Comparison of ENCODE assay signal across 8 mouse cellular contexts in the genomic region with DNA sequence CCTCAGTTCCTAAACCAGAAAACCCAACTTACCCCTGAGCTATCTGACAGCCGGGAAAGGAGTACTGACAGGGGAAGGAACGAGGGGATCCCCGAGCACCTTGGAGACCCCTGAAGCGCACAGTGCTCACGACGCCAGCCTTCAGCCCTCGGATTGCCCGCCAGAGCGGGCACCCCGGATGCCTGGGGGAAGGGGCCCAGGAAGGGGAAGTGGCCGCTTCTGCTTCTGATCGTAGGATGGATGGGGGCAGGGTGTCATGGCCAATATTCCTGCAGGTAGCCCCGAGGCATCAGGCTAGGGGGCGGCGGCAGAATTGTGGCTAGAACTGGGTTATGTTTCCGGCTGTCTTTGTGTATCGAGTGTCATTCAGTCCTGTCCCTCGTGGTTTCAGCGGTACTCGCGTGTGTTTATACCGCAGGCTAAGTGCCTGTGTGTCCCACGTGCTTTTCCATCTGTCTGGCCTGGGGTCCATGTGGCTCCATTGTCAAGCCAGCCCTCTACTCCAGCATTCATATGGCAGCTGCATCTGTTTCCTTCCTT. TPM values are rescaled to one million over a fixed set of nuclear protein-coding genes. Genes with fewer than 3 reads are reported as not detected.
DNase-seq lines count a peak whose midpoint lies in the region; ATAC-seq lines count a peak whose summit lies in the region.

No protein-coding gene starts in this region.

- peaks cover 43% of the 10 kb centered on the region for H3K36me3 ChIP-seq in erythroblast, embryonic 14.5 days (ENCODE audit: control insufficient read depth)
- H3K36me3 ChIP-seq in embryonic facial prominence, embryonic 14.5 days (ENCODE audit: control insufficient read depth, insufficient read depth, low read length) = peaks cover 60% of the 10 kb centered on the region

- peak overlapping the region; percentile 65 for H3K9ac ChIP-seq in embryonic facial prominence, embryonic 14.5 days (ENCODE audit: low read depth, low read length)

- WGBS in embryonic facial prominence, embryonic 14.5 days = 2% methylated on average over 20 of the region's 23 CpGs

- H3K4me2 ChIP-seq in embryonic facial prominence, embryonic 14.5 days (ENCODE audit: low read depth, low read length) = peak overlapping the region; percentile 80

- peak overlapping the region; percentile 46; the same call in 1 of the 2 replicates for H3K27ac ChIP-seq in embryonic facial prominence, embryonic 14.5 days (replicated peaks; ENCODE audit: low read depth, low read length)

- peak; percentile 66 for DNase-seq in embryonic facial prominence, embryonic 14.5 days (ENCODE audit: low spot score)
- peak; percentile 75 for DNase-seq in induced T-regulatory cell, adult 2 months (ENCODE audit: low read depth)
- peak; percentile 35 for DNase-seq in lung, postnatal 10 days
- DNase-seq in retina, postnatal 1 day = peak; percentile 58
- DNase-seq in c-Kit-positive CD71-positive TER-119-positive erythroid progenitor cells, embryonic 14.5 days (ENCODE audit: low spot score) = no peak

- peak overlapping the region; percentile 59 for H3K4me3 ChIP-seq in erythroblast, embryonic 14.5 days (replicated peaks)
- peak overlapping the region; percentile 45 for H3K4me3 ChIP-seq in embryonic facial prominence, embryonic 14.5 days (ENCODE audit: low read depth, low read length)

- no peaks in the 10 kb centered on the region for H3K9me3 ChIP-seq in erythroblast, embryonic 14.5 days (ENCODE audit: control insufficient read depth, low read length)
- H3K9me3 ChIP-seq in embryonic facial prominence, embryonic 14.5 days (ENCODE audit: control insufficient read depth, low read length) = no peaks in the 10 kb centered on the region

- H3K4me1 ChIP-seq in erythroblast, embryonic 14.5 days (ENCODE audit: control insufficient read depth) = peaks cover 15% of the 10 kb centered on the region
- H3K4me1 ChIP-seq in embryonic facial prominence, embryonic 14.5 days (ENCODE audit: control insufficient read depth, insufficient read depth, low read length) = no peaks in the 10 kb centered on the region

- no peaks in the 10 kb centered on the region for H3K27me3 ChIP-seq in erythroblast, embryonic 14.5 days (ENCODE audit: control insufficient read depth)
- no peaks in the 10 kb centered on the region for H3K27me3 ChIP-seq in embryonic facial prominence, embryonic 14.5 days (replicated peaks; ENCODE audit: control insufficient read depth, insufficient read depth, low read length)

- no peak for ATAC-seq in erythroblast, adult 5-6 weeks (replicated peaks; ENCODE audit: low FRiP score, poor library complexity, severe bottlenecking)
- ATAC-seq in CD4-positive, CD25-positive, alpha-beta regulatory T cell, adult 4 months = peak; percentile 72
- ATAC-seq in embryonic facial prominence, embryonic 14.5 days (ENCODE audit: low read depth) = peak; percentile 67

RNA-seq across cellular contexts. Expression of a gene that starts 0.5 kb away (rescaled TPM):
- 0.22 and 0.32 TPM in 2 replicates for polyA plus RNA-seq in erythroblast, embryonic 14.5 days (2012)
- total RNA-seq in erythroblast, adult 5-6 weeks (2015; ENCODE audit: low replicate concordance) = 14.2 and 20.1 TPM in 2 replicates
- total RNA-seq in erythroblast, adult 5-6 weeks (2017; ENCODE audit: low replicate concordance) = 15.5 and 24.4 TPM in 2 replicates
- polyA plus RNA-seq in CD4-positive, CD25-positive, alpha-beta regulatory T cell, adult 4 months (2017; shearing (Covaris generic)) = 100 to 1,000 TPM in 1 of 2 experiments, 10 to 100 TPM in 1; 71.9 to 150 TPM
- polyA plus RNA-seq in embryonic facial prominence, embryonic 14.5 days (2014; fragmentation: Nextera tagmentation; extraction: Ambion mirVana) = 7.0 and 8.6 TPM in 2 replicates

RNA-seq across cellular contexts. Expression of a gene that starts 13.3 kb away (rescaled TPM):
- 0.01 TPM in 1 of 2 replicates, not detected in the other for polyA plus RNA-seq in erythroblast, embryonic 14.5 days (2012)
- 0.77 and 1.3 TPM in 2 replicates for total RNA-seq in erythroblast, adult 5-6 weeks (2015; ENCODE audit: low replicate concordance)
- total RNA-seq in erythroblast, adult 5-6 weeks (2017; ENCODE audit: low replicate concordance) = 0.28 and 0.85 TPM in 2 replicates
- polyA plus RNA-seq in CD4-positive, CD25-positive, alpha-beta regulatory T cell, adult 4 months (2017; shearing (Covaris generic)) = under 1 TPM; 0.74 to 0.75 TPM
- 0.86 and 0.92 TPM in 2 replicates for polyA plus RNA-seq in embryonic facial prominence, embryonic 14.5 days (2014; fragmentation: Nextera tagmentation; extraction: Ambion mirVana)

RNA-seq across cellular contexts. Expression of a gene that starts 18.0 kb away (rescaled TPM):
- polyA plus RNA-seq in erythroblast, embryonic 14.5 days (2012) = 0.07 and 0.09 TPM in 2 replicates
- 13.1 and 14.0 TPM in 2 replicates for total RNA-seq in erythroblast, adult 5-6 weeks (2015; ENCODE audit: low replicate concordance)
- 21.1 and 28.6 TPM in 2 replicates for total RNA-seq in erythroblast, adult 5-6 weeks (2017; ENCODE audit: low replicate concordance)
- 10 to 100 TPM; 16.4 to 23.9 TPM for polyA plus RNA-seq in CD4-positive, CD25-positive, alpha-beta regulatory T cell, adult 4 months (2017; shearing (Covaris generic))
- polyA plus RNA-seq in embryonic facial prominence, embryonic 14.5 days (2014; fragmentation: Nextera tagmentation; extraction: Ambion mirVana) = 26.0 and 29.9 TPM in 2 replicates

RNA-seq across cellular contexts. Expression of a gene that starts 18.0 kb away (rescaled TPM):
- 2.2 and 2.3 TPM in 2 replicates for polyA plus RNA-seq in erythroblast, embryonic 14.5 days (2012)
- total RNA-seq in erythroblast, adult 5-6 weeks (2015; ENCODE audit: low replicate concordance) = 9.2 and 9.4 TPM in 2 replicates
- 3.7 and 3.9 TPM in 2 replicates for total RNA-seq in erythroblast, adult 5-6 weeks (2017; ENCODE audit: low replicate concordance)
- polyA plus RNA-seq in CD4-positive, CD25-positive, alpha-beta regulatory T cell, adult 4 months (2017; shearing (Covaris generic)) = 10 to 100 TPM; 20.4 to 28.0 TPM
- 41.8 and 42.9 TPM in 2 replicates for polyA plus RNA-seq in embryonic facial prominence, embryonic 14.5 days (2014; fragmentation: Nextera tagmentation; extraction: Ambion mirVana)

RNA-seq across cellular contexts. Expression of a gene that starts 23.4 kb away (rescaled TPM):
- polyA plus RNA-seq in erythroblast, embryonic 14.5 days (2012) = 0.13 and 0.24 TPM in 2 replicates
- 1.5 and 2.1 TPM in 2 replicates for total RNA-seq in erythroblast, adult 5-6 weeks (2015; ENCODE audit: low replicate concordance)
- 2.8 TPM in 1 of 2 replicates, not detected in the other for total RNA-seq in erythroblast, adult 5-6 weeks (2017; ENCODE audit: low replicate concordance)
- polyA plus RNA-seq in CD4-positive, CD25-positive, alpha-beta regulatory T cell, adult 4 months (2017; shearing (Covaris generic)) = 10 to 100 TPM; 10.2 to 17.1 TPM
- polyA plus RNA-seq in embryonic facial prominence, embryonic 14.5 days (2014; fragmentation: Nextera tagmentation; extraction: Ambion mirVana) = 8.4 and 9.0 TPM in 2 replicates

Comparison
In these comparisons a context has a peak if more than half of its experiments do, and no peak if none do; other contexts are left out.
1. RNA of a gene that starts 18.0 kb away (polyA plus RNA-seq): 26.0 to 29.9 TPM in embryonic facial prominence, embryonic 14.5 days and 16.4 to 23.9 TPM in CD4-positive, CD25-positive, alpha-beta regulatory T cell, adult 4 months; 0.07 to 0.09 TPM in erythroblast, embryonic 14.5 days; every median in the first group is over 10 times any median in the second.